Mouse (Mus musculus): ENCODE measurements around the gene Odf3b.

DNA sequence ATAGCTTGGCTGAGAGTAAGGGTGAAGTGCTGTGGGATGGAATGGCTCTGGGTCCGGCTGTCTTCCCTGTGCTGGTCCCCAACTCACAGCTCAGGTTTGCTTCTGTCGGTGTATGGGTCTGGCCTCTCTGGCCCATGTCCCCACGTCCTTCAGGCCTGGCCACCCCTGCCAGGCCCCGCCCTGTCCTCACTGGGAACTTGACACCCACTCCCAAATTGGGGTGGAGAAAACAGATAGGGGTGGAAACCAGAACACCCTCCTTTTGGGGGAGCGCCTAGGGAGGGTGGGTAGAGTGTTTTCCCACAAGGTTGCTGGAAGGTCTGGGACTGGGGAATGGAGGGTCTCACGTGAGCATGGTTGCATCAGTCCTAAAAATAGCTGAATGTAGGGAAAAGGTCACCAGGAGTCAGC, 46.6 kb upstream of the Odf3b start, which contains the start of gene Cpt1b:
- TF ChIP-seq CTCF (IDR thresholded peaks at IDR 0.05; ENCODE audit: extremely low read depth, insufficient read length, insufficient replicate concordance, low read depth, low read length) (no peak), POLR2A (IDR thresholded peaks at IDR 0.05; ENCODE audit: low read depth, low read length) (no peak)

Data from small intestine, adult 2 months (tissue).